Mouse (Mus musculus): Measurements from ENCODE around the gene Olfr1392. TPM values are rescaled to one million over a fixed set of nuclear protein-coding genes. Genes with fewer than 3 reads are reported as not detected.

Gene Olfr1392
- polyA plus RNA-seq, 1 experiment from 2014 or later, result not detected

- Histone ChIP-seq H3K9me3 (ENCODE audit: control insufficient read depth, low read length) (no peaks in the 10 kb centered on the region), H3K27me3 (ENCODE audit: control insufficient read depth, insufficient read depth, low read length) (no peaks in the 10 kb centered on the region), H3K27ac (ENCODE audit: low read depth, low read length) (peak within 1 kb of the TSS; percentile 83), H3K36me3 (ENCODE audit: control insufficient read depth, insufficient read depth, low read length) (no peaks in the 10 kb centered on the region), H3K4me3 (ENCODE audit: low read depth, low read length) (peak within 1 kb of the TSS; percentile 49), H3K4me2 (ENCODE audit: low read depth, low read length, severe bottlenecking) (peak within 1 kb of the TSS; percentile 60), H3K4me1 (replicated peaks; ENCODE audit: control insufficient read depth, insufficient read depth, low read length) (peaks cover 9% of the 10 kb centered on the region), H3K9ac (ENCODE audit: low read length) (peak within 1 kb of the TSS; percentile 67)
- ATAC-seq (replicated peaks; ENCODE audit: low FRiP score) (peak; percentile 96), DNase-seq (ENCODE audit: low spot score) (peak; percentile 98)
- under 1% methylated on average over 54 of the region's 60 CpGs for WGBS
Observed at GRCm38 (mm10) chr11:49243727-49244594, 41.1 kb upstream of the Olfr1392 start, which contains the start of gene Mgat1. Mgat1 (plus strand) TSS chr11:49244191.

DNA sequence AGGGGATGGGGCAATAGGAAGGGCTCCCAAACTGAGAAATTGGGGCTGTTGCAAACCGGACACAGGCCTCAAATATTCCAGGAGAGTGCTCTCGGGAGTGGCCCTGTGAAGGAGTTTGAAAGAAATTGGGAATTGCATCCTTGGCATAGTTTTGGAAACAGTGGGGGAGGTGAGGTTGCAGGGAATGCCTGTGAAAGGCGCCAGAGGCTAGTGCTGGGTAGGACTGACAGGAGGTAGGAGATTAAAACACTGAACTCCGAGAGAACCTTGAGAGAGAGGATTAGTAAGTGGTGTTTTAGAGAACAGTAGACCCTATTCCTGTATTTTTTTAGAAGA is 40.5 kb upstream of the Olfr1392 start:
- Histone ChIP-seq H3K9me3 (ENCODE audit: control insufficient read depth, low read length) (no peaks in the 10 kb centered on the region), H3K4me2 (ENCODE audit: low read depth, low read length, severe bottlenecking) (peak overlapping the region; percentile 60), H3K4me3 (ENCODE audit: low read depth, low read length) (peak overlapping the region; percentile 49), H3K4me1 (replicated peaks; ENCODE audit: control insufficient read depth, insufficient read depth, low read length) (peaks cover 9% of the 10 kb centered on the region), H3K27ac (ENCODE audit: low read depth, low read length) (peak overlapping the region; percentile 50; the same call in 1 of the 2 replicates), H3K27me3 (ENCODE audit: control insufficient read depth, insufficient read depth, low read length) (no peaks in the 10 kb centered on the region), H3K36me3 (ENCODE audit: control insufficient read depth, insufficient read depth, low read length) (no peaks in the 10 kb centered on the region), H3K9ac (ENCODE audit: low read length) (peak overlapping the region; percentile 67)
- WGBS, result 1% methylated on average over 4 of the region's 4 CpGs
- no peak for DNase-seq (ENCODE audit: low spot score)
- ATAC-seq (replicated peaks; ENCODE audit: low FRiP score), result peak; percentile 2

DNA sequence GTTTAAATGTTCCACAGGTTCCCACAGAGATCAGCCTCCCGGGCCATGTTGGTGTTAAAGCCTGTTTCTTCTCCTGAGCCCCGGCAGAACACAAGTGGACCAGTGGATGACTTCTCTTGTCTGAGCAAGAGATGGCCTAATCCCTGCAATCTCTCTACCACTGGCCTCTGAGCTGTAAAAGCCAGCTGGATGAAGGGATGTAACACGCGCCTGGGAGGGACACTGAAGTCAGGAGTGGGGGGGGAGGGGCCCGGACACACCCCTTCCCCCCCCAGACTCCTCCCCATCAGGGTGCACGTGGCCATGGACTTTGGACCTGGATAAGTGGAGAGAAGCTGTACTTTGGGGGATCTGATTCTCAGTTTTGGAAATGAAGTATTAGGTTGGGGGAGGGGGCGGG is 39.9 kb upstream of the Olfr1392 start:
- no peaks in the 10 kb centered on the region for H3K9me3 ChIP-seq (ENCODE audit: control insufficient read depth, low read length)
- ATAC-seq (replicated peaks; ENCODE audit: low FRiP score) (no peak), DNase-seq (ENCODE audit: low spot score) (peak; percentile 58)
- peaks cover 9% of the 10 kb centered on the region for H3K4me1 ChIP-seq (replicated peaks; ENCODE audit: control insufficient read depth, insufficient read depth, low read length)
- H3K27me3 ChIP-seq (ENCODE audit: control insufficient read depth, insufficient read depth, low read length), result no peaks in the 10 kb centered on the region
- H3K4me2 ChIP-seq (ENCODE audit: low read depth, low read length, severe bottlenecking), result peak overlapping the region; percentile 60; the same call in 1 of the 2 replicates
- 0 out of 2 replicates have a peak overlapping the region, but pooled peaks have one; percentile 49 for H3K4me3 ChIP-seq (ENCODE audit: low read depth, low read length)
- H3K36me3 ChIP-seq (ENCODE audit: control insufficient read depth, insufficient read depth, low read length), result no peaks in the 10 kb centered on the region
- no peak overlapping the region for H3K27ac ChIP-seq (ENCODE audit: low read depth, low read length)
- no peak overlapping the region for H3K9ac ChIP-seq (ENCODE audit: low read length)
- WGBS, result 13% methylated on average over 7 of the region's 7 CpGs

DNA sequence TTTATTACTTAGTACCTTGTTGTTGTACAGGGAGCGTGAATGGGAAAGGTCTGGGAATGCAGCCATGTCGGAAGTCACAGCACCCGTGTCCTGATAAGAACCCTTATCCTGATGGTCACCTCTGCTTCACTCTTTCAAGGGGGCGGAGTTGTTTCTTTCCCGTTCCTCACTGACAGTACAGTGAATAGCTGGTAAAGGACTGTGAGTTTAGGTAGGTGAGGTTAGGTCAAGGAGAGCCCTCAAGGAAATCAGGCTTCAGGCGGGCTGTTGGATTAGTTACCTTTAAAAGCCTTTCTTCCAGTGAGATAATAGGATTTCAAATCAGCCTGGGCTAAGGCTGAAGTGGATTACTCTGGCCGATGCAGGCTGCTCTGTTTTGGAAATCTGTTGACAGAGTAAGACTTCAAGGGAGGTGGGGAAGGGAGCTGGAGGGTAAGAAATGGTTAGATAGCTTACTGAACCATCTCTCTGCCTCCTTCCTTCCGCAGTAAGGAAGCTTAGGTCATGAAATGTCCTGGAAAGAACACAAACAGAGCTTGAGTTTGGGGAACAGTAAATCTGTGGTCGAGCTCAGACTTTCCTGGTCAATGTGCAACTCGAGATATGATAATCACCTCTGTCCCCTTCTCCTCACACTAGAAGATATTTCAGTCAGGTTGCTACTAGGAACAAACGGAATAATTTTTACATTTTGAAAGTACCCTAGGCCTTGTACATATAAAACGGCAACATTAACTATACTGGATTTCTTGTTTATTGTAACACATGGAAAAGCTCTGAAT is 39.3 kb upstream of the Olfr1392 start:
- DNase-seq (ENCODE audit: low spot score) (no peak), ATAC-seq (replicated peaks; ENCODE audit: low FRiP score) (no peak)
- no peaks in the 10 kb centered on the region for H3K27me3 ChIP-seq (ENCODE audit: control insufficient read depth, insufficient read depth, low read length)
- no peak overlapping the region for H3K9ac ChIP-seq (ENCODE audit: low read length)
- WGBS, result 25% methylated on average over 12 of the region's 12 CpGs
- H3K4me3 ChIP-seq (ENCODE audit: low read depth, low read length), result 0 out of 2 replicates have a peak overlapping the region, but pooled peaks have one; percentile 49
- H3K9me3 ChIP-seq (ENCODE audit: control insufficient read depth, low read length), result no peaks in the 10 kb centered on the region
- H3K36me3 ChIP-seq (ENCODE audit: control insufficient read depth, insufficient read depth, low read length), result no peaks in the 10 kb centered on the region
- no peak overlapping the region for H3K27ac ChIP-seq (ENCODE audit: low read depth, low read length)
- peaks cover 9% of the 10 kb centered on the region for H3K4me1 ChIP-seq (replicated peaks; ENCODE audit: control insufficient read depth, insufficient read depth, low read length)
- H3K4me2 ChIP-seq (ENCODE audit: low read depth, low read length, severe bottlenecking), result peak overlapping the region; percentile 60; the same call in 1 of the 2 replicates

DNA sequence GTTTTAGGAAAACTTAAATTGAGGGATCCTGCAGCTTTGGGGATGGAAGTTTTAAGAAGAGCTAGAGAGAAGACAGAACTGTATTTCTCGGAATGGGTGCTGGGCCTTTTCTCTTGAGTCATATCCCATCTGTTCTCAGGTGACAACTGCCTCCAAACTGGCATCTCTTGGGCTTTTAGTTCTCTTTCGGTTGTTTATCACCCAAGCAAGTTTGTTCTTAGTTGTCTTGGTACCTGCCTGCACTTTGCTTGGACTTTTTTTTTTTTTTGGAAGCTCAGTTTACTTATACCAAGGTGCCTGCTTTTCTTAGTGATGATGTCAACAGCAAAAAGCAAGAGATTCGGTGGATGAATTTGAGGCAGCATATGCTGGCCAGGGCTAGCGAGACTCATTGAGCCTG is 38.6 kb upstream of the Olfr1392 start:
- Histone ChIP-seq H3K27me3 (ENCODE audit: control insufficient read depth, insufficient read depth, low read length) (no peaks in the 10 kb centered on the region), H3K36me3 (ENCODE audit: control insufficient read depth, insufficient read depth, low read length) (no peaks in the 10 kb centered on the region), H3K4me3 (ENCODE audit: low read depth, low read length) (no peak overlapping the region), H3K9me3 (ENCODE audit: control insufficient read depth, low read length) (no peaks in the 10 kb centered on the region), H3K9ac (ENCODE audit: low read length) (no peak overlapping the region), H3K4me2 (ENCODE audit: low read depth, low read length, severe bottlenecking) (no peak overlapping the region), H3K4me1 (replicated peaks; ENCODE audit: control insufficient read depth, insufficient read depth, low read length) (peaks cover 13% of the 10 kb centered on the region), H3K27ac (ENCODE audit: low read depth, low read length) (no peak overlapping the region)
- DNase-seq (ENCODE audit: low spot score), result no peak
- no peak for ATAC-seq (replicated peaks; ENCODE audit: low FRiP score)
- WGBS, result 85% methylated on average over 4 of the region's 4 CpGs

DNA sequence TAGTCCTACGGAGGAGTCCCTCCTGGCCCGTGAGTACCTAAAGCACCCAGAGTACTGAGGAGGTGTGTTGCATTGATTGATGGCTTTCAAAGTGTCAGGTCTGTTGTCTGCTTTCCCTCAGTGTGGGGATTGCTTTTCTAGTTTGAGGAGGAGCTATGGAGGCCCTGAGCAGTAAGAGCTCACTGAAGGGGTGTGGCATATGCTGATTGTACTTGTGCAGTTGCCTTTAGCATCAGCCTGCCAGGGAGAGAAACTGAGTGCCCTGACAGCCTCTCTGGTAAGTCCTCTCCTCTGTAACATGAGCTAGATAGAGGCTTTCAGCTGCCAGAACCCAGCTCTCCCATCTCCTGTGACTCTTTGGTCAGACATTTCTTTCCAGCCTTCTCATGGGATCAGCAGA is 37.8 kb upstream of the Olfr1392 start:
- Histone ChIP-seq H3K4me2 (ENCODE audit: low read depth, low read length, severe bottlenecking) (no peak overlapping the region), H3K9me3 (ENCODE audit: control insufficient read depth, low read length) (no peaks in the 10 kb centered on the region), H3K27ac (ENCODE audit: low read depth, low read length) (no peak overlapping the region), H3K9ac (ENCODE audit: low read length) (no peak overlapping the region), H3K36me3 (ENCODE audit: control insufficient read depth, insufficient read depth, low read length) (no peaks in the 10 kb centered on the region), H3K27me3 (ENCODE audit: control insufficient read depth, insufficient read depth, low read length) (no peaks in the 10 kb centered on the region), H3K4me1 (replicated peaks; ENCODE audit: control insufficient read depth, insufficient read depth, low read length) (peaks cover 13% of the 10 kb centered on the region), H3K4me3 (ENCODE audit: low read depth, low read length) (no peak overlapping the region)
- DNase-seq (ENCODE audit: low spot score) (no peak), ATAC-seq (replicated peaks; ENCODE audit: low FRiP score) (no peak)
- WGBS, result 74% methylated on average over 2 of the region's 2 CpGs

DNA sequence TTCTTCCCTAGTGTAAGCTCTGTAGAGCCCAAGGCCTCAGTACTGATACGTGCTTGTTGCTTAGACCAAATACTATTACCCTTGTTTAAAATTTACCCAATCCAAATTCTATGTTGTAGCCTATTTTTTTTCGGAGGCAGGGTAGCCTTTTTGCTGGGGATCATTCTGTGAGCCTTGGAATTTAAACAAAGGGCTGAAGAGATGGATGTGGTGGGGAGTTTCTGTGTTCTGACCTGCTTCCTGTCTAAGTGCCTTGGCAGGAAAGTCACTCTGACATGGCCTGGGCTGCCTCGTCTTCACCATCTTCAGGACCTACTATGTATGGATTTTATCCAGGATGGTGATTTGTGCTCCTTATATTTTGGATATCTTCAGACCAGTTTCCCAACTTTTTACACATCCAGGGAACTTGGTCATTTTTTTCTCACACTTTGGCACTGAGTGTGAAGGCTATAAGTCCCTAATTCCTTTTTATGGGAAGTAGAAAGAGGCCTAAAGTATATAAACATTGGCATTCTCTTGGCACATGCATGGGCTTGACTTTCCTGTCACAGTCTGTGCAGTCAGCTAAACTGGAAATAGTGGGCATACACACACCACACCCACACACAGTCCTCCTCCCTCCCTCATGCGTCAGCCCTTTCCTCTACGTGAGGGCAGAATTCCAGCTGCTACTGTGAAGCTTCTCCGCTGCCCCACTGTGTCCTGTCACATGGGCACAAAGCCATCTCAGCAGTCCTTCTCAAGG is 36.7 kb upstream of the Olfr1392 start:
- no peak overlapping the region for H3K9ac ChIP-seq (ENCODE audit: low read length)
- 60% methylated on average over 6 of the region's 6 CpGs for WGBS
- no peaks in the 10 kb centered on the region for H3K27me3 ChIP-seq (ENCODE audit: control insufficient read depth, insufficient read depth, low read length)
- H3K4me2 ChIP-seq (ENCODE audit: low read depth, low read length, severe bottlenecking), result no peak overlapping the region
- H3K4me3 ChIP-seq (ENCODE audit: low read depth, low read length), result no peak overlapping the region
- no peak overlapping the region for H3K27ac ChIP-seq (ENCODE audit: low read depth, low read length)
- H3K4me1 ChIP-seq (replicated peaks; ENCODE audit: control insufficient read depth, insufficient read depth, low read length), result peaks cover 13% of the 10 kb centered on the region
- ATAC-seq (replicated peaks; ENCODE audit: low FRiP score) (no peak), DNase-seq (ENCODE audit: low spot score) (no peak)
- H3K36me3 ChIP-seq (ENCODE audit: control insufficient read depth, insufficient read depth, low read length), result no peaks in the 10 kb centered on the region
- H3K9me3 ChIP-seq (ENCODE audit: control insufficient read depth, low read length), result no peaks in the 10 kb centered on the region

DNA sequence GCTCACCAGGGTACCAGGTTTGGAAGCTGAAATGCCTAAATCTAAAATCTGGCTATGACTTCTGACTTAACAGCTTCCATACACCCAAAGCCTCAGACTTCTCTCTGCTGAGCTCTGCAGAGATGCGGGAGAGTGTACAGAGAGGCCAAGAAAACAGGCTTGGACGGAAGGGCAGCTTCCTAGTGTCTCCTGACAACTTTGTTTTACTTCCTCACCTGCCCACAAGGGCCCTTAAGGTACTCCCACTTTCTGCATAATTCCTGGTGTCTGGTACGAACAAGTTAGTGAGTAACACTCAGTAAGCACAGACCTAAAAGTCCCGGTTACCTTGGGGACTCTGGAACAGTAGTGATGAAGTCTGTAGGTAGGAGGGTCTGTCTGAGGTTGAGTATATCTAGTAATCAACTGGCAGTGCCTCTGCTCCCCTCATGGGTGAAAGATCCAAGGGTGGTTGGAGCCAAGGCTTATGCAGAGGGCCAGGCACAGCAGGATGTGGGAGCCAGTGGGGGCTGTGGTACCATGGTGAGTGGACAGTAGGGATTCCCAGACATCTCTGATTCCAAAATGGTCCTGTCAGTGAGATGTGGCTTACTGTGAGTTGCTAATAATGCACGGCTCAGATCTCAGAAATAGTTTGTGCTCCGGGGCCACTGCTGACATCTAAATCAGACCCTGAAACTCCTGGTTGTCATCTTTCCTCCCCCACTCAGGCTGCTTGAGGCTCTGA is 35.9 kb upstream of the Olfr1392 start:
- DNase-seq (ENCODE audit: low spot score) (no peak), ATAC-seq (replicated peaks; ENCODE audit: low FRiP score) (no peak)
- H3K27ac ChIP-seq (ENCODE audit: low read depth, low read length), result no peak overlapping the region; the same call in 1 of the 2 replicates
- peaks cover 13% of the 10 kb centered on the region for H3K4me1 ChIP-seq (replicated peaks; ENCODE audit: control insufficient read depth, insufficient read depth, low read length)
- H3K9ac ChIP-seq (ENCODE audit: low read length), result no peak overlapping the region
- WGBS, result 75% methylated on average over 6 of the region's 6 CpGs
- no peaks in the 10 kb centered on the region for H3K27me3 ChIP-seq (ENCODE audit: control insufficient read depth, insufficient read depth, low read length)
- H3K4me3 ChIP-seq (ENCODE audit: low read depth, low read length), result no peak overlapping the region
- H3K9me3 ChIP-seq (ENCODE audit: control insufficient read depth, low read length), result no peaks in the 10 kb centered on the region
- H3K36me3 ChIP-seq (ENCODE audit: control insufficient read depth, insufficient read depth, low read length), result no peaks in the 10 kb centered on the region
- H3K4me2 ChIP-seq (ENCODE audit: low read depth, low read length, severe bottlenecking), result no peak overlapping the region

All from forebrain, embryonic 11.5 days (tissue).